Mouse (Mus musculus) stomach, postnatal 0 days (tissue): ENCODE data around the gene Zfp697.

ENCODE experiments used
- CTCF ChIP-seq: IDR thresholded peaks from 2 replicates; pipeline ENCODE4 v1.5.1; 2016; ENCODE audit warnings: antibody characterized with exemption, low read depth, mild to moderate bottlenecking, moderate library complexity
- EP300 ChIP-seq: optimal IDR thresholded peaks from 2 replicates; pipeline ENCODE3; 2016; ENCODE audit warnings: antibody characterized with exemption

GRCm38 (mm10) chr3:98422926-98423325 lies 40.7 kb downstream of the Zfp697 start:
- TF ChIP-seq CTCF (no peak), EP300 (no peak)
